Mouse (Mus musculus) cerebellum, adult 18-20 months (tissue): Measurements from ENCODE around the gene Inpp5k.
"Not testable (repeated sequence)": the region's sequence is repeated elsewhere in the genome, so short reads cannot be mapped to it uniquely, and the experiment has no call there.

Source experiments
- DNase-seq, 2 experiments: peaks; one replicate each; pipeline ENCODE4 v3.0.0; 2021

Inpp5k gene

DNA sequence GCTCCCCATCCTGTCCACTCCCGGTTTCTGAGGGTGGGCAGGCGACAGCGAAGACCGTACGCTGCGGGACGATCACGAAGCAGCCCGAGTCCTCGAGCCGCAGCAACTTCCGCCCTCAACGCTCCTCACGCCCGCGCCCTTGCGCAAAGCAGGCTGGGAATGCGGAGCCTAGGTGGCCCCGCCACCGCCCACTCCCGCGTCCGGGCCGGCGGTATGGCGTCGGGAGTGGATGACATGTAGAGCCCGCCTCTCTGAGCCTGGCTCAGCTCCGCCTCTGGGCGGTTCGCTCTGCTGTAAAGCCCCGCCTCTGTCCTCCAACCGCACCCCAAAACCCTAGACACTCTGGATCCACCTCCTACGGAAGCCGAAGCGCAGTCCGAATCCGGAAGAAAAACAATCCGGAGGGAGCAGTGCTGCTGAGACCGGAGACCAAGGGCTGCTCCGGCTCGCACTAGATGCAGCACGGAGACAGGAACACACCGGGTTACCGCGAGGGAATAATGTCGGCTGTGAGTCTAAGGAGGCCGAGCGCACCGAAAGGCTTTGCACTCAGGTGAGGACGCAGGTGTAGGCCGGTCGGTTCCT, at the start of gene Inpp5k:
Gene Inpp5k (plus strand): TSS at position 344 of the 585 bp plus-strand sequence.
- peak; percentile 96 to 98 for DNase-seq

DNA sequence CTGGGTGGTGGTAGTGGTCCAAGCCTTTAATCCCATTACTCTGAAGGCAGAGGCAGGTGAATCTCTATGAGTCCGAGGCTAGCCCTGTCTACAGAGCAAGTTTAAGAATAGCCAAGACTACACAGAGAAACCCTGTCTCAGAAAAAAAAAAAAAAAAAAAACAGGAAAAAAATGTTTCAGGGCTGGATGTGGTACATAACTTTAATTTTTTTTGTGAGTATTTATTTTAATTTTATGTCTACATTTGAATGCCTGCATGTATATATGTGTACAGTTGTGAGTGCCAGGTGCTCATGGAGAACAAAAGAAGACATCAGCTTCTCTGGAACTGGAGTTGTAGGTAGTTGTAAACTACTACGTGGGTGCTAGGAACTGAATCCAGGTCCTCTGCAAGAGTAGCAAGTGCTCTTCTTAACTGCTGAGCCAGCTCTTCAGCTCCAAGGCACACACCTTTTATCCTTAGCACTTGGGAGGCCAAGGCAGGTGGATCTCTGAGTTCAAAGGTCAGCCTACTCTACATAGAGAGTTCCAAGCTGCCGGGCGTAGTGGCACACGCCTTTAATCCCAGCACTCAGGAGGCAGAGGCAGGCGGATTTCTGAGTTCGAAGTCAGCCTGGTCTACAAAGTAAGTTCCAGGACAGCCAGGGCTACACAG, 49.2 kb upstream of the Inpp5k start:
- DNase-seq, result no peak

DNA sequence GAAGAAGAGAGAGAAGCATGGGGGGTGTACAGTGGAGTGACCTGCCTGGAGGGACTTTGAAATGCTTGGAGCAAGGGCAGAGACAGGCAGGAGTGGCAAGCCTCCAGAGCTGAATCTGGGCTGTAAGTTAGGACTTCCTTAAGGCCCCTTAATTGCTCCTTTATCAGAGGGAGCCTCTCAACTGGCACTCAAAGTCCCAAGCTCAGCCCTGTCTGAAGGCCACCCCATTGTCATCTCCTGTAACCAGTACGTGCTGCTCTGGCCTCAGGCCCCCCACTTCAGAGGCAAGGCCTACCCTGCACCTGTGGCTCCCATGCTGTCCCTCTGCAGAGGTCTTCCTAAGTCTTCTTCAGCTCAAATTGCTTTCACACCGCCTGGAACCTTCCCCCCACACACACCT, 47.3 kb upstream of the Inpp5k start:
- DNase-seq, result no peak

DNA sequence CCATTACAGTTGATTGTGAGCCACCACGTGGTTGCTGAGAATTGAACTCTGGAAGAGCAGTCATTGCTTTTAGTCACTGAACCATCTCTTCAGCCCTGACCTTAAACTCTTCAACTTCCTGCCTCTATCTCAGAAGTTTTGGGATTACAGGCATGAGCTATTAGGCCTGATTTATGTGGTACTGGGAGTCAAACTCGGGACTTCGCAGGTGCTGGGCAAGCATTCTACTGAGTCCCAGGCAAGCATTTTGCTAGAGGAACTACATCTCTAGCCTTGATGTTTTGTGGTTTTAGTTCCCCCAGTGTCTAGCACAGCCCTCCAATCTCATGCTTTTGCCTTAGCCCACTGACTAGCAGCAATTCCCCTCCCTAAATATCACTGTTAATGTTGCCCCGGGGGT, 45.7 kb upstream of the Inpp5k start:
- DNase-seq, result no peak

DNA sequence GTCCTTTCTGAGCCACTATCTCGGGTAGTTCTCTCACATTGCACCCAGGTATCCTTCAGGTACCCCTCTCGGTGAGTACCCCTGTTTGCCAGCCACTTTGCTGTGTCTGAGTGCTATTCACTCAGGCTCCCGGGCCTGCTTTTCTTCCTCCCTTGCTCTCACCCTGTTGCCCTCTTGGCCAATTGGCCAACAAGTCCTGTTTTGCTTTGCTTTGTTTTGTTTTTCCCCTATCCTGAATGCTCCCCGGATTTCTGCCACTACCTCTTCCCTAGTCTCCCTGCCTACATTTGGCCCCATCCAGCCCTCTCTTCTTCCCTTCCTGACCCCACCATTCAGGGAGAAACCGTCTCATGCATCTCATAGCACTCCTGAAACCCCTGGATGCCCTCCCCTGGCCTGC, 44.8 kb upstream of the Inpp5k start:
- DNase-seq, result no peak

DNA sequence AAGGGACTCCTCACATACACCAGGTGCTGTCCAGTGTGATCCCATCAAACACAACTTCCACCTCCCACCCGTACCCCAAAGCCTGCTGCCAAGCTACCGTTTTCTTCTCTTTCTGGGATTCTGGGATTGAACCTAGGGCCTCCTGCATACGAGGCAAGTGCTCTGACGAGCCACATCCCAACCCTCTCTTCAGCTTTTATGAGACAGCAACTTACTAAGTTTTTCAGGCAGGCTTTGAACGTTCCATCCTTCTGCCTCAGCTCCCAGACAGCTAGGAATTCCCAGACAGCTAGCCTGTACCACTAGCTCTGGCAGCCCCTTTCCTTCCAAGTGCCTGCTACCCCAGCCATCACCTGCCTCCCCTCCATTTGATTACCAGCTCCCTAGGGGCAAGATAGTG, 43.8 kb upstream of the Inpp5k start:
- DNase-seq, result no peak

DNA sequence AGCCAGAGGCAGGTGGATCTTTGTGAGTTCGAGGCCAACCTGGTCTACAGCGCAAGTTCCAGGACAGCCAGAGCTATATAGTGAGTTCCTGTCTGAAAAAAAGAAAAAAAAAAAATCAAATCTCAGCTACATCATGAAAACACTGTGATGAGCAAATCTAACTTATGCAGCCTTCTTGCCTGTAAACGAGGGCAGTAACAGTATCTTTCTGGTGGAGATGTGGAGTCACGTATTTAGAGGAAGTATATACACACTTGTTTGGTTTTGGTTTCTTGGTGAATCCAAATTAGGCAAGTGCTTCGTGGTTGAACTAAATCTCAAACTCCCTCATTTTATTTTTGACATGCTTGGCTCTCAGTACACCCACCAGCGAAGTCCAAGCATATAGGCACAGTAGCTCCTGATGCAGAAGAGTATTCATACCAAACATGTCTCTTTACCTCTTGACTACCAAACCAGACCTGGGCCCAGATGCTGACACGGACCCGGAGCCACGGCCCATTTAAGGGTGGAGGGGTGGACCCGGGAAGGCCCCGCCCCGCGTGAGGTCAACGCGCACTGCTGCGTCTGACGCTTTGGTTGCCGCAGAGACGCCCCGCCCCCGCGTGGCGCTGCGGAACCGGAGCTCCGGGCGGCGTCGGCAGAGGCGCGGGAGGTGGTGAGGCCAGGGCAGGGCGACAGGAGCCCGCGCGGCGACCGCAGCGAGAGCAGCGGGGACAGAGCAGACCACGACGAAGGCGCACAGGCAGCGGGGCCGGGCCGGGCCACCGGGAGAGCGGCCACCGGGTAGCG, 43.1 kb upstream of the Inpp5k start, which contains the start of gene Pitpna:
Gene Pitpna (plus strand): TSS at position 605 of the 792 bp plus-strand sequence.
- peak; percentile 97 to 98 for DNase-seq

DNA sequence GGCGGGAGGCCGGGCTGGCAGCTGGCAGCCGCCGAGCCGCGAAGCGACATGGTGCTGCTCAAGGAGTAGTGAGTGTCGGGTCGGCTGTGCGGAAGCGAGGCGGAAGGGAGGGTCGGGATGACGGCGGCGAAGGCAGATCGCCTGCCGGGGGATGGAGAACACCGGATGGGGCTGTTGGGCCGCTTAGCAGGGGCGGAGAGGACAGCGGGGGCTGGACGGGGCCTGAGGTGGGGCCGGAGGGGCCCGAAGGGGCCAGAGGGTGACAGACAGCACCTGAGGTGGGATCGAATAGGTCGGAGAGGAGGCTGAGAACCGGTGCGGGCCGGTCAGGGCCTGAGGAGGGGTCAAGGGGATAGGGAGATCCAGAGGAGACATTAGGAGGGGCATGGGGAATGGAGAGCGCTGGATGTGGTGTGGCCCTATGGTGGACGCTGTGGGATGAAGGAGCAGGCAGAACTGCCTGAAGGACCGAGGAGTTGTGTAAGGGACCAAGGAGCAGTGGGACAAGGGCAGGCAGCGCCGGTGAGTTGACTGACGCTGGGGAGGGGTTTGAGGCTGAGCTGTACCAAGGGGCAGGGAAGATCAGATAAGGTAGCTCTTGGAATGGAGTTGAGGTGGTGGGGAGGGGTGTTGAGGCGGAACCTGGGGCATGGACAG, 42.4 kb upstream of the Inpp5k start:
- peak in 1 of 2 experiments; percentile 43 for DNase-seq

DNA sequence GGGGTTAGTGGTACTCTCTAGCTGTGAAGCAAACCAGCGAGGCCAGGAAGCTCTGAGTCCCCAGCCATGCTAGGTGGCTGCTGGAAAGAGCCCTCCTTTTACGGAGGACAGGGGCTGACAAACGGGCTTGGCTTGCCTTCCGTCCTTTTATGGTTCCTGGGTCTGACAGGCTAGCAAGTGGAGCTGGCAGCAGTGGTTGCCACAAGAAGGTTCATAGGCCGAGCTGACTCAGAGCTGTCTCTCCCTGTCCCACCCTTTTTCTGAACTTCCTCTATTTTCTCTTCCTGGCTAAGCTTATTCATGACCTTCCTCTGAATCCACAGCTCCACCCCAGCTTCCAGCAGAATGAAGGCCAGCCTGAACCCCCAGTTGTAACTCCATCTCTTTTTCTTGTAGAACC, 38.2 kb upstream of the Inpp5k start:
- no peak for DNase-seq

DNA sequence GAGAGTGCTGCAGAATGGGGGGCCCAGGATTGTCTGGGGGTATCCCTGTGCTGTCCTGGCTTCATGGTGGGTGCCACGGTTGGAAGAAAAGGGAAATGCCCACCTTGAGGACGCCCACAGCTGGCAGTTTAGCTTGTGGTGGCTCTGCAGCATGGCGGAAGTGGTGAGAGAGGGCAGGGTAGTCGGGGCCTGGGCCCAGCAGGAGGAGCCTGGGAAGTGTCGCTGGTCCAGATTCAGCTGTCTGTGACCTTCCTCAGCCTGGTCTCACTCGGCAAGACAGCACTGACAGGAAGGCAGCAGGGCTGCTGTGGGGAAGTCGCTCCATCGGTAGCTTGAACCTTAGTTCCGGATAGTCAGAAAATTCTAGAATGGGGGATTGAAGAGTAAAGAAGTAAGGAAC, 36.4 kb upstream of the Inpp5k start:
- DNase-seq, result no peak

DNA sequence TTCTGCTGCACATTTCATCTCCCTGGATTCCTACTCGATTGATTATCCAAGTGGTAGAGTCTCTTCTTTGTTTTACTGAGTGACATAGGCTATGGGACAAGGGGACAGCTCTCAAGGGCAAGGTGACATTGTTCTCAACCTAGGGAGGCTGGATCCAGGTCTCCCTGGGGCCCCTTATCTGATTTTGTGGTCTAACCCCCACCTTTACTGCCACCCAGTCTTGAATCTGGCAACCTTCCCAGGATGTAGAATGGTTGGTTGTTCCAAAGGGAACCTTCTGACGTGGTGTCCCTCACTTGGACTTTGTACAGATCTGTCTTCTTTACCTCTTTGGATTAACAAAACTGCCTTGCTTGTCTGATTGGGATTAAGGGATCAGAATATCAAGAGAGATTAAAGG, 35.4 kb upstream of the Inpp5k start:
- no peak for DNase-seq

DNA sequence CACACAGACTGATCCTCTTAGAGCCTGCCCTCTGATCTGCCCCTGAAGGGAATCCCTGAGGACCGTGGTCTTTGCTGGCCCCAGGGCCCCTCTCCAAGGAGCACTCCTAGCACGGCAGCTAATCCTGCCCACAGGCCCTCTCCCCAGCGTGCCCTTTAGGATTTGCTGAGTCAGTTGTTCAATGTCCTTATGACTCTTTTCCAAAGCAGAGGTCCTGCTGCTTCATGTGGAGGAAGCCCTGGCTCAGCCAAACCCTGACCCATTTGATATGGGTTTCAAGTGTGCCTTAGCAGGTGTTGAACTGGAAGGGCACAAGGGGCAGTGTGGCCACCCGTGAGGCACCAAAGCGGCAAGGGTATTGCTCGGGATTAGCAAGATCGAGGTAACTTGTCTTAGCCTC, 35.0 kb upstream of the Inpp5k start:
- no peak for DNase-seq

DNA sequence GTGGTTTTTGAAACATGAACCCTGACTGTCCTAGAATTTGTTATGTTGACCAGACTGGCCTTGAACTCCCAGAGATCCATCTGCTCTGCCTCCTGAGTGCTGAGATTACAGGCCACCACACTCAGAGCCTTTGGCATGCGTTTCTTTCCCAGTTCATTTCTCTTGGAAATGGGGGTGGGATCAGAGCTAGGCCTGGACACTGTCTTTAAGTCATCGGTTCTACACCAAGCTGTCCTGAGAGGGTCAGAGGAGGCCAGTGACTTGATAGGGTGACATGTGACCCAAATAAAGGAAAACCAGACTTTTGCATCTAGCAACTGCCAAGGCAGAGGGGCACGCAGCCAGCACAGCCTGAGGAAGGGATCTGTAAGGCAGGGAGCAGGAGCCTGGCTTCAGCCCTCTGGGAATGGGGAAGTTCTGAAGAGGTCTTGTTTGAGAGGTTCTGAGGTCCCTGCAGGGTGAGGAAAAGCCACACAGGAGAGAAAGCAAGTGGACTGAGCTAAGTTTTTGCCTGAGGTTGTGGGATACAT, 34.0 kb upstream of the Inpp5k start:
- peak in 1 of 2 experiments; percentile 59 for DNase-seq

DNA sequence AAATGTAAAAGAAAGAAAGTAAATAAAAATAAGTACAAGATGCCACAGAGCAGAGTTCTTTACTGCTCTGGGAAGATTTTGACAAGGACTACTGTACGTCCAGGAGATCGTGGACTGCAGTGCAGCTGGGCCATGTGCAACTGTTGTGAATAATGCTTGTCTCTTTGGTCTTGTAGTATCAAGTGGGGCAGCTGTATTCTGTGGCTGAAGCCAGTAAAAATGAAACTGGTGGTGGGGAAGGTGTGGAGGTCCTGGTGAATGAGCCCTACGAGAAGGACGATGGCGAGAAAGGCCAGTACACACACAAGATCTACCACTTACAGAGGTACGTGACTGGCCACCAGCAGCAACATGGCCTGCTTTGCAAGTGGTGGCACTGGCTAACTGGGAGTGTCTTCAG, 32.8 kb upstream of the Inpp5k start:
- DNase-seq, result no peak

DNA sequence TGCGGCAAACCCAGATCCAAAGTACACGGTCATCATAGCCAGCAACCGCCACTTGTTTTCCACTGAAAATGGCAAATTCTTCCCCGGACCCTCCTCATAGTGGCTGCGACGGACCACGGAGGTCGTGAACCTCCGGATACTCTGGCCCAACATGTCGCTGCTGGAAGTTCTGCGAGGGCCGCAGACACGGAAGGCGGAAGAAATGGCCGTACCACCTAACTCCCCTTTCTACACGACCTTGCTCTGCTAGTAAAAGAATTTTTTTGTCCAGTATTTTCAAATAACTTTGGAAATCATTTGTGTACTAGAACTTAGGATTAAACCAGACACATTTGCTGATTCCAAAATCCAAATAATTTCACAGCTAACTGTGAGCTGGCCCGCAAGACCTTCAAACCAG, 31.0 kb upstream of the Inpp5k start:
- not testable (repeated sequence) for DNase-seq

DNA sequence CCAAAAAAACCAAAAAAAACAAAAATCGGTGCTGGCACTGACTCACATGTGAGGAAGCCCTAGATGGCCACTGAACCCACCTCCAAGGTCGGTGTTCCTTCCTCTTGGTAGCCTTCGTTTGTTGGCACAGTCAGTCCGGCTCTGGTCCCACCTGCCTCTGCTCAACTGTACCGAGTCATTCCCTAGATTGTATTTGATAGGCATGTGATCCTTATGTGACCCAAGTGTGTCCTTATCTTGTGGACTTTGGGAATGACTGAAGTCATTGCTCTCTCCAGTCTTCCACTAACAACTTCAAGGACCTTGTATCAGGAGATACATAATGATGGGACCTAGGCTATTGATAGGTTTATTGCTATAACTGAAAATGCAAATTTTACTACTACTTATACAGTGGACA, 26.0 kb upstream of the Inpp5k start:
- no peak for DNase-seq

DNA sequence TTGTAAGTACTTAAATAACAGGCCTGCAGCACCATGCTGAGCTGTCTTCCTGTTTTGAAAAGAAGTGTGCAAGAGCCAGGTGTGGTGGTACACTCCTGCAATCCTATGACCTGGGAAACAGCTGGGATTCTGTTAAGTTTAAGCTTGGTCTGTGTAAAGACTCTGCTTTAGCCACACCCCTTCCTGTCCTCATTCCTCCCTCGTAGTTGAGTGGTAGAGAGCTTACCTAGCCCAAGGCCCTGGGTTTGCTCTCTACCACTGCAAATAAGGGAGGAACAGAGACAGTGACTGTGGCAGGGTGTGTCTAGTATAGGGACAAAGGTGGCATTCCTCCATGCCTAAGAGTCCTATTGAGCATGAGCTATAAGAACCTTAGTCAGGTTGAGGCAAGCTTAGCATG, 25.5 kb upstream of the Inpp5k start:
- DNase-seq, result no peak

DNA sequence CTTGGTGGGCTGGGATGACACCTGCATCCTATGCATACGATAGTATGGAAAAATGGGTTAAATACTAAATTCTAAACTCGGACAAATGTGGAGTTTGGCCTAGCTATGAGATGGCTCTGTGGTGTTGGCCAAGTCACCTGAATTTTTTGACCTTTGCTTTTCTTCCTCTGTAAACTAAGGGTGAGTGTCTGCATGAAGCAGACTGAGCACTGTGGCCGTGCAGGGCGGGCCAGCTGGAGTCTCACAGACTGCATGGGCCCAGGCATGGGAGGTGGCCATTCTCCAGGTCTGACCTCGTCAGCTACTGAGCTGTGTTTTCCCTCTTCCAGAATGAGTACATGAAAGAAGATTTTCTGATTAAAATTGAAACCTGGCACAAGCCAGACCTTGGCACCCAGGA, 22.0 kb upstream of the Inpp5k start:
- DNase-seq, result no peak

DNA sequence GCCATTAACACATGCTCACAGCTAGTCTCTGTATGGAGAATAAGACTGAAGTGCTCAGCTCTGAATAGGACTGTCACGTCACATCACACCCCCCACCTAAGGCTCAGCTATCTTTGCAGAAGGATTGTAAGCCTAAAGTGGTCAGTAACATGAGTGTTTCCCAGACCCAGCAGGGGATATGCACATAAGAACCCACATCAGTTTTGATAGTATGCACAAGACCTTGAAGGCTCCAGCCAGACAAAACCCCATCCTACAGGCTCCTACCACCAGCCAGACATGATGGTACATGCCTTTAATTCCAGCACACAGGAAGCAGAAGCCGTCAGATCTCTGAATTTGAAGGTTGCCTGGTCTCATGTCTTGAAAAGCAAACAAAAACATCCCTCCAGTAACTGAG, 20.8 kb upstream of the Inpp5k start:
- no peak for DNase-seq

DNA sequence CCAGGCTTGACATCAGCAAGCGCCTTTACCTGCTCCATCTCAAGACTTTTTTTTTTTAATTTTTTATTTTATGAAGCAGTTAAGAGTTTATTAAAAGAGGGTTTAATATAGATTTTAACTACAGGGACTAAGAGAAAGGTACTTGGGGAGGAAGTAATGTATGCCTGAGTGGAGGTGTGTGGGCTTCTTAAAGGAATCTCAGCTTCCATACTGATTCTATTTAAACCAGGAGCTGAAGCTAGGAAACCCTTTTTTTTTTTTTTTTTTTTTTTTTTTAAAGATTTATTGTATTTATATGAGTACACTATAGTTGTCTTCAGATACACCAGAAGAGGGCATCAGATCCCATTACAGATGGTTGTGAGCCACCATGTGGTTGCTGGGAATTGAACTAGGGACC, 16.0 kb upstream of the Inpp5k start:
- no peak for DNase-seq

DNA sequence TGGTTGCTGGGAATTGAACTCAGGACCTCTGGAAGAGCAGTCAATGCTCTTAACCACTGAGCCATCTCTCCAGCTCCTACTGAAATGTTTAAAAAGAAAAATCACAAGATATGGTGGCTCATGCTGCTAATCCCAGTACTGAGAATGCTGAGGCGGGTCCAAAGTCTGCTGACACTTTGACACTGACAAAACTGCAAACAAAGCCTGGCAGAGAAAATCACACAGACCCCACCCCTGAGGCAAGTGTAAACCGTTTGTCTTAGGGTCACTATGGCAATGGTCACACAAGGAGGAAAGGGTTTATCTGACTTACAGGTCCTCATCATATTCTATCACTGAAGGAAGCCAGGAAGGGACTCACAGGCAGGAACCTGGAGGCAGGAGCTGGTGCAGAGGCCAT, 15.2 kb upstream of the Inpp5k start:
- DNase-seq, result no peak

DNA sequence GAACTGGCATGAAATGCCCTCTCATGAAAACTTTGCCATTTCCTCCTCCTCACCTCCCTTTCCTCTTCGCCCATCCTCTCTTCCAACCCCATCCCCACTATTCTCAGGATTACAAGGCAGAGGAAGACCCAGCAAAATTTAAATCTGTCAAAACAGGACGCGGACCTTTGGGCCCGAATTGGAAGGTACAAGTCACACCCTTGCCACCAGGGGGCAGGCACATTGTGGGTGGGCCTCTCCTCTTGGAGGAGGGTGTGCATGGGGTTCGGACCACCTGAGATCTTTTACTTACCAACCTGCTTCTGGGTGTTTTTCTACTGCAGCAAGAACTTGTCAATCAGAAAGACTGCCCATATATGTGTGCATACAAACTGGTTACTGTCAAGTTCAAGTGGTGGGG, 11.7 kb upstream of the Inpp5k start:
- DNase-seq, result no peak

DNA sequence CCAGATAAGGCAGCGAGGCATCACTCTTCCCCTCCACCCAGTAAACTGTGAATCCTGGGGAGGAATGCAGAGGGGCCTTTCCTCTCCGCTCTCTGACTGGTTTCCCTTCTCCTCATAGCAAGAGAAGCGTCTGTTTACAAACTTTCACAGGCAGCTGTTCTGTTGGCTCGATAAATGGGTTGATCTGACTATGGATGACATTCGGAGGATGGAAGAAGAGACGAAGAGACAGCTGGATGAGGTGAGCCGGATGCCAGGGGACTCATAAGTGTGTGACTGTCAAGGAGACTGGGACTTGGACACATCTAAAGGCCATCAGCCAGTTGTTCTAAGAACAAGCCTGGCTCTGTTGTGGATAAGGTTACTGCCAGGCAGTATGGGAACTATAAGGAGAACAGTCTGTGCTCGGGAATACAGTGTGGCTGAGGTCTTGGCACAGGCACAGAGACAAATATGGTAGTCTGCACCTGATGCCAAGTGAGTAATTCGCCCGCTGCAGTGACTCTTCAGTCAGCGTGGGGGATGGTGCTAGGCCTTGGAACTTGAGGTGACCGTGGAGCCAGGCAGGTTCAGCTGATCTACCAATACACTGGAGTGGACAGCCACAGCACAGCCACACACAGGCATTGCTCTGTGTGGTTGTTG, 10.5 kb upstream of the Inpp5k start:
- DNase-seq, result peak; percentile 75 to 85
